Mouse (Mus musculus) lung, embryonic 14.5 days (tissue): Measurements from ENCODE around the gene Slk. TPM values are rescaled to one million over a fixed set of nuclear protein-coding genes. Genes with fewer than 3 reads are reported as not detected.
A peak's percentile ranks its signal among the peaks of the same experiment; 100 is the strongest.

Experiments used
- ATAC-seq: fragments of 200-750 bp; cut with Nextera tagmentation; 2 replicates; pipeline ENCODE4 v1.8.0; 2017; ENCODE audit warnings: mild to moderate bottlenecking, moderate TSS enrichment, moderate library complexity; ENCODE audit not compliant: insufficient read depth
- DNase-seq: peaks from one replicate; pipeline ENCODE4 v3.0.0-alpha.2; 2015
- H3K27ac ChIP-seq: fragments of 300-500 bp; sonication (generic); 2 replicates; pipeline ENCODE4 v1.5.1; 2014; ENCODE audit warnings: low read depth, mild to moderate bottlenecking, moderate library complexity
- H3K27me3 ChIP-seq: fragments of 300-500 bp; sonication (generic); 2 replicates; pipeline ENCODE4 v1.6.1; 2014; ENCODE audit warnings: low read length, control low read depth; ENCODE audit not compliant: insufficient read depth
- H3K36me3 ChIP-seq: fragments of 300-500 bp; sonication (generic); 2 replicates; pipeline ENCODE4 v1.6.1; 2014; ENCODE audit warnings: control low read depth; ENCODE audit not compliant: insufficient read depth
- H3K4me1 ChIP-seq: fragments of 300-500 bp; sonication (generic); 2 replicates; pipeline ENCODE4 v1.6.1; 2014; ENCODE audit warnings: antibody characterized with exemption, control low read depth; ENCODE audit not compliant: insufficient read depth
- H3K4me2 ChIP-seq: fragments of 300-500 bp; sonication (generic); 2 replicates; pipeline ENCODE4 v1.6.1; 2014; ENCODE audit warnings: mild to moderate bottlenecking
- H3K4me3 ChIP-seq: fragments of 300-500 bp; sonication (generic); 2 replicates; pipeline ENCODE4 v1.5.1; 2014; ENCODE audit warnings: low read depth, low read length
- H3K9ac ChIP-seq: fragments of 300-500 bp; sonication (generic); 2 replicates; pipeline ENCODE4 v1.6.1; 2014
- H3K9me3 ChIP-seq: fragments of 300-500 bp; sonication (generic); 2 replicates; pipeline ENCODE4 v1.6.1; 2016; ENCODE audit warnings: low read depth, low read length, control low read depth
- CTCF ChIP-seq: IDR thresholded peaks from 2 replicates; pipeline ENCODE4 v1.5.1; 2016; ENCODE audit warnings: antibody characterized with exemption, low read depth
- WGBS: fragments of 180-500 bp; shearing (Covaris S2); extraction: QIAGEN DNeasy Blood & Tissue Kit; methylation state at CpG from one replicate; pipeline ENCODE4 v1.1.7; 2014; 5-methylcytosine and 5-hydroxymethylcytosine counted together
- polyA plus RNA-seq: library from polyadenylated mRNA; unstranded; fragments of >200 nt; fragmentation: Nextera tagmentation; extraction: Ambion mirVana; gene quantifications from 2 replicates; pipeline ENCODE4 v1.2.1, GENCODE M21; 2014

The Slk gene
- polyA plus RNA-seq, 1 experiment from 2014 or later = 20.6 TPM

- no peak overlapping the region for H3K4me2 ChIP-seq
- H3K9ac ChIP-seq = no peak overlapping the region
- no peak for ATAC-seq
- H3K9me3 ChIP-seq = no peaks in the 10 kb centered on the region
- no peak overlapping the region for H3K27ac ChIP-seq
- DNase-seq = no peak
- peaks cover 89% of the 10 kb centered on the region for H3K36me3 ChIP-seq
- H3K4me3 ChIP-seq = no peak overlapping the region
- TF ChIP-seq CTCF = no peak
- no peaks in the 10 kb centered on the region for H3K4me1 ChIP-seq
- 75% methylated on average over 8 of the region's 8 CpGs for WGBS
- no peaks in the 10 kb centered on the region for H3K27me3 ChIP-seq
Measured at GRCm38 (mm10) chr19:47621478-47621877, 42.0 kb downstream of the Slk start.

- no peak overlapping the region for H3K4me3 ChIP-seq
- H3K4me2 ChIP-seq = no peak overlapping the region
- H3K9ac ChIP-seq = no peak overlapping the region
- no peaks in the 10 kb centered on the region for H3K27me3 ChIP-seq
- peaks cover 68% of the 10 kb centered on the region for H3K36me3 ChIP-seq
- no peaks in the 10 kb centered on the region for H3K4me1 ChIP-seq
- no peak for TF ChIP-seq CTCF
- no peak overlapping the region for H3K27ac ChIP-seq
- 65% methylated on average over 10 of the region's 10 CpGs for WGBS
- no peaks in the 10 kb centered on the region for H3K9me3 ChIP-seq
- DNase-seq (no peak), ATAC-seq (no peak)
Measured at GRCm38 (mm10) chr19:47624940-47625711, 45.6 kb downstream of the Slk start.

GRCm38 (mm10) chr19:47627450-47627849 lies 48.0 kb downstream of the Slk start:
- peaks cover 50% of the 10 kb centered on the region for H3K36me3 ChIP-seq

GRCm38 (mm10) chr19:47629068-47629467 lies 49.6 kb downstream of the Slk start:
- Histone ChIP-seq H3K4me3 (no peak overlapping the region), H3K27ac (no peak overlapping the region), H3K4me2 (no peak overlapping the region), H3K9me3 (no peaks in the 10 kb centered on the region), H3K27me3 (no peaks in the 10 kb centered on the region), H3K9ac (no peak overlapping the region), H3K4me1 (no peaks in the 10 kb centered on the region), H3K36me3 (peaks cover 34% of the 10 kb centered on the region)
- ATAC-seq (no peak), DNase-seq (no peak)
- 57% methylated on average over 5 of the region's 5 CpGs for WGBS
- no peak for TF ChIP-seq CTCF

More at GRCm38 (mm10) chr19:47627450-47627849, 48.0 kb downstream of the Slk start:
- TF ChIP-seq CTCF = no peak
- Histone ChIP-seq H3K4me3 (no peak overlapping the region), H3K27me3 (no peaks in the 10 kb centered on the region), H3K27ac (no peak overlapping the region), H3K4me2 (no peak overlapping the region), H3K9ac (no peak overlapping the region), H3K9me3 (no peaks in the 10 kb centered on the region), H3K4me1 (no peaks in the 10 kb centered on the region)
- WGBS = 91% methylated on average over 10 of the region's 10 CpGs
- DNase-seq = no peak
- ATAC-seq = no peak

GRCm38 (mm10) chr19:47630381-47630780 lies 50.9 kb downstream of the Slk start:
- H3K4me1 ChIP-seq = no peaks in the 10 kb centered on the region
- no peaks in the 10 kb centered on the region for H3K9me3 ChIP-seq
- no peak overlapping the region for H3K4me3 ChIP-seq
- peak; percentile 55 for DNase-seq
- 71% methylated on average over 5 of the region's 5 CpGs for WGBS
- no peak overlapping the region for H3K27ac ChIP-seq
- no peak overlapping the region for H3K9ac ChIP-seq
- no peak for ATAC-seq
- no peak for TF ChIP-seq CTCF
- no peaks in the 10 kb centered on the region for H3K27me3 ChIP-seq
- H3K36me3 ChIP-seq = peaks cover 25% of the 10 kb centered on the region
- no peak overlapping the region for H3K4me2 ChIP-seq

GRCm38 (mm10) chr19:47631799-47632198 lies 52.3 kb downstream of the Slk start:
- no peak overlapping the region for H3K4me3 ChIP-seq
- ATAC-seq (no peak), DNase-seq (no peak)
- no peak for TF ChIP-seq CTCF
- H3K4me1 ChIP-seq = no peaks in the 10 kb centered on the region
- no peak overlapping the region for H3K9ac ChIP-seq
- 94% methylated on average over 5 of the region's 5 CpGs for WGBS
- H3K36me3 ChIP-seq = peaks cover 26% of the 10 kb centered on the region
- H3K27me3 ChIP-seq = no peaks in the 10 kb centered on the region
- no peak overlapping the region for H3K27ac ChIP-seq
- no peaks in the 10 kb centered on the region for H3K9me3 ChIP-seq
- H3K4me2 ChIP-seq = no peak overlapping the region

- 90% methylated on average over 4 of the region's 4 CpGs for WGBS
- Histone ChIP-seq H3K4me3 (no peak overlapping the region), H3K9ac (no peak overlapping the region), H3K4me2 (no peak overlapping the region), H3K27me3 (no peaks in the 10 kb centered on the region), H3K27ac (no peak overlapping the region), H3K36me3 (peaks cover 47% of the 10 kb centered on the region), H3K4me1 (no peaks in the 10 kb centered on the region), H3K9me3 (no peaks in the 10 kb centered on the region)
- no peak for TF ChIP-seq CTCF
- ATAC-seq (no peak), DNase-seq (no peak)
Measured at GRCm38 (mm10) chr19:47635380-47635779, 55.9 kb downstream of the Slk start.

GRCm38 (mm10) chr19:47643910-47644309 lies 64.4 kb downstream of the Slk start:
- no peaks in the 10 kb centered on the region for H3K4me1 ChIP-seq
- peaks cover 56% of the 10 kb centered on the region for H3K36me3 ChIP-seq
- H3K9ac ChIP-seq = no peak overlapping the region
- no peak for DNase-seq
- H3K27me3 ChIP-seq = no peaks in the 10 kb centered on the region
- no peak for TF ChIP-seq CTCF
- no peaks in the 10 kb centered on the region for H3K9me3 ChIP-seq
- H3K4me3 ChIP-seq = no peak overlapping the region
- WGBS = 38% methylated on average over 2 of the region's 2 CpGs
- no peak for ATAC-seq
- H3K27ac ChIP-seq = no peak overlapping the region
- no peak overlapping the region for H3K4me2 ChIP-seq
